Mouse (Mus musculus) forebrain, embryonic 13.5 days (tissue): ENCODE measurements at regions not wholly inside any gene's neighbourhood (a gene's known extent, or its start where the extent isn't known, plus 50 kb on each side); places are given as distances from the start of the nearest gene placed in this dataset.

Experiments used
- ATAC-seq: fragments of 200-750 bp; cut with Nextera tagmentation; 2 replicates; pipeline ENCODE4 v1.8.0; 2017
- H3K27ac ChIP-seq: fragments of 300-500 bp; sonication (generic); 2 replicates; pipeline ENCODE4 v1.5.1; 2015; ENCODE audit warnings: inconsistent platforms, mild to moderate bottlenecking, moderate library complexity
- H3K27me3 ChIP-seq: fragments of 300-500 bp; sonication (generic); 2 replicates; pipeline ENCODE4 v1.6.1; 2015; ENCODE audit warnings: mild to moderate bottlenecking, inconsistent platforms
- H3K36me3 ChIP-seq: fragments of 300-500 bp; sonication (generic); 2 replicates; pipeline ENCODE4 v1.6.1; 2015; ENCODE audit warnings: mild to moderate bottlenecking, inconsistent platforms; ENCODE audit not compliant: poor library complexity, severe bottlenecking
- H3K4me1 ChIP-seq: fragments of 300-500 bp; sonication (generic); 2 replicates; pipeline ENCODE4 v1.6.1; 2015; ENCODE audit warnings: inconsistent platforms
- H3K4me2 ChIP-seq: fragments of 300-500 bp; sonication (generic); 2 replicates; pipeline ENCODE4 v1.6.1; 2015; ENCODE audit warnings: inconsistent platforms, mild to moderate bottlenecking, moderate library complexity
- H3K4me3 ChIP-seq: fragments of 300-500 bp; sonication (generic); 2 replicates; pipeline ENCODE4 v1.5.1; 2015; ENCODE audit warnings: mild to moderate bottlenecking, inconsistent platforms
- H3K9ac ChIP-seq: fragments of 300-500 bp; sonication (generic); 2 replicates; pipeline ENCODE4 v1.6.1; 2015; ENCODE audit warnings: mild to moderate bottlenecking, inconsistent platforms
- H3K9me3 ChIP-seq: fragments of 300-500 bp; sonication (generic); replicated peaks from 2 replicates; pipeline ENCODE4 v1.6.1; 2016; ENCODE audit warnings: inconsistent platforms
- WGBS: fragments of 180-500 bp; shearing (Covaris S2); methylation state at CpG from one replicate; pipeline ENCODE4 v1.1.7; 2015; 5-methylcytosine and 5-hydroxymethylcytosine counted together

- Histone ChIP-seq H3K4me2 (no peak overlapping the region), H3K9ac (no peak overlapping the region), H3K27ac (no peak overlapping the region), H3K9me3 (no peaks in the 10 kb centered on the region), H3K4me3 (no peak overlapping the region), H3K36me3 (no peaks in the 10 kb centered on the region), H3K27me3 (no peaks in the 10 kb centered on the region), H3K4me1 (no peaks in the 10 kb centered on the region)
- WGBS, result 94% methylated on average over 5 of the region's 5 CpGs
- no peak for ATAC-seq
Observed at GRCm38 (mm10) chr1:51542801-51543200, 64.6 kb upstream of the Nabp1 start.

- Histone ChIP-seq H3K27me3 (no peaks in the 10 kb centered on the region), H3K27ac (no peak overlapping the region), H3K9me3 (no peaks in the 10 kb centered on the region), H3K4me2 (no peak overlapping the region), H3K4me3 (no peak overlapping the region), H3K36me3 (no peaks in the 10 kb centered on the region), H3K9ac (no peak overlapping the region), H3K4me1 (no peaks in the 10 kb centered on the region)
- WGBS, result 81% methylated on average over 4 of the region's 4 CpGs
- ATAC-seq, result no peak
Observed at GRCm38 (mm10) chr1:51539634-51540033, 61.4 kb upstream of the Nabp1 start.

GRCm38 (mm10) chr1:51538836-51539235 lies 60.6 kb upstream of the Nabp1 start:
- no peak overlapping the region for H3K27ac ChIP-seq
- no peaks in the 10 kb centered on the region for H3K36me3 ChIP-seq
- no peak for ATAC-seq
- no peaks in the 10 kb centered on the region for H3K4me1 ChIP-seq
- H3K9me3 ChIP-seq, result no peaks in the 10 kb centered on the region
- no peak overlapping the region for H3K4me2 ChIP-seq
- H3K9ac ChIP-seq, result no peak overlapping the region
- WGBS, result 53% methylated on average over 2 of the region's 2 CpGs
- no peaks in the 10 kb centered on the region for H3K27me3 ChIP-seq
- H3K4me3 ChIP-seq, result no peak overlapping the region

GRCm38 (mm10) chr1:51537765-51538360 lies 59.6 kb upstream of the Nabp1 start:
- Histone ChIP-seq H3K9ac (no peak overlapping the region), H3K27me3 (no peaks in the 10 kb centered on the region), H3K27ac (no peak overlapping the region), H3K4me3 (no peak overlapping the region), H3K9me3 (no peaks in the 10 kb centered on the region), H3K4me1 (no peaks in the 10 kb centered on the region), H3K4me2 (no peak overlapping the region), H3K36me3 (no peaks in the 10 kb centered on the region)
- ATAC-seq, result no peak
- 93% methylated on average over 7 of the region's 7 CpGs for WGBS

GRCm38 (mm10) chr1:51536076-51536475 lies 57.9 kb upstream of the Nabp1 start:
- Histone ChIP-seq H3K36me3 (no peaks in the 10 kb centered on the region), H3K27ac (no peak overlapping the region), H3K9me3 (no peaks in the 10 kb centered on the region), H3K4me2 (no peak overlapping the region), H3K4me3 (no peak overlapping the region), H3K4me1 (no peaks in the 10 kb centered on the region), H3K27me3 (no peaks in the 10 kb centered on the region), H3K9ac (no peak overlapping the region)
- no peak for ATAC-seq
- WGBS, result 82% methylated on average over 1 of the region's 1 CpGs

GRCm38 (mm10) chr1:51535414-51535813 lies 57.2 kb upstream of the Nabp1 start:
- 98% methylated on average over 2 of the region's 2 CpGs for WGBS
- peaks cover 1% of the 10 kb centered on the region; the same call in 1 of the 2 replicates for H3K4me1 ChIP-seq

GRCm38 (mm10) chr1:51531360-51531759 lies 53.1 kb upstream of the Nabp1 start:
- no peak for ATAC-seq
- H3K4me1 ChIP-seq, result peaks cover 4% of the 10 kb centered on the region; the same call in 1 of the 2 replicates
- H3K9me3 ChIP-seq, result no peaks in the 10 kb centered on the region
- 67% methylated on average over 1 of the region's 1 CpGs for WGBS
- no peak overlapping the region for H3K9ac ChIP-seq
- H3K36me3 ChIP-seq, result no peaks in the 10 kb centered on the region
- H3K27ac ChIP-seq, result no peak overlapping the region
- no peak overlapping the region for H3K4me2 ChIP-seq
- H3K4me3 ChIP-seq, result no peak overlapping the region
- H3K27me3 ChIP-seq, result no peaks in the 10 kb centered on the region

More at GRCm38 (mm10) chr1:51535414-51535813, 57.2 kb upstream of the Nabp1 start:
- Histone ChIP-seq H3K27ac (no peak overlapping the region), H3K36me3 (no peaks in the 10 kb centered on the region), H3K27me3 (no peaks in the 10 kb centered on the region), H3K4me3 (no peak overlapping the region), H3K9me3 (no peaks in the 10 kb centered on the region), H3K9ac (no peak overlapping the region), H3K4me2 (no peak overlapping the region)
- no peak for ATAC-seq

- Histone ChIP-seq H3K36me3 (no peaks in the 10 kb centered on the region), H3K27me3 (no peaks in the 10 kb centered on the region), H3K4me2 (no peak overlapping the region), H3K27ac (no peak overlapping the region), H3K9ac (no peak overlapping the region), H3K9me3 (no peaks in the 10 kb centered on the region), H3K4me1 (peaks cover 4% of the 10 kb centered on the region; the same call in 1 of the 2 replicates), H3K4me3 (no peak overlapping the region)
- 42% methylated on average over 9 of the region's 9 CpGs for WGBS
- ATAC-seq, result no peak
Observed at GRCm38 (mm10) chr1:51530191-51530926, 52.1 kb upstream of the Nabp1 start.

- no peak overlapping the region for H3K4me3 ChIP-seq
- no peak overlapping the region for H3K27ac ChIP-seq
- ATAC-seq, result no peak
- H3K9ac ChIP-seq, result no peak overlapping the region
- no peaks in the 10 kb centered on the region for H3K36me3 ChIP-seq
- no peaks in the 10 kb centered on the region for H3K27me3 ChIP-seq
- no peaks in the 10 kb centered on the region for H3K9me3 ChIP-seq
- WGBS, result 75% methylated on average over 5 of the region's 5 CpGs
- peaks cover 4% of the 10 kb centered on the region; the same call in 1 of the 2 replicates for H3K4me1 ChIP-seq
- no peak overlapping the region for H3K4me2 ChIP-seq
Observed at GRCm38 (mm10) chr1:51529653-51530052, 51.4 kb upstream of the Nabp1 start.

GRCm38 (mm10) chr1:51528671-51529070 lies 50.4 kb upstream of the Nabp1 start:
- Histone ChIP-seq H3K4me3 (no peak overlapping the region), H3K9me3 (no peaks in the 10 kb centered on the region), H3K36me3 (no peaks in the 10 kb centered on the region), H3K4me2 (no peak overlapping the region), H3K4me1 (peaks cover 4% of the 10 kb centered on the region; the same call in 1 of the 2 replicates), H3K27me3 (no peaks in the 10 kb centered on the region), H3K9ac (no peak overlapping the region), H3K27ac (no peak overlapping the region)
- WGBS, result 87% methylated on average over 1 of the region's 1 CpGs
- ATAC-seq, result no peak
